Mouse (Mus musculus) ES-Bruce4 (cell line): Measurements from ENCODE around the gene Taf3. TPM values are rescaled to one million over a fixed set of nuclear protein-coding genes. Genes with fewer than 3 reads are reported as not detected.

ENCODE experiments used
- H3K27ac ChIP-seq: 2 replicates; pipeline ENCODE4 v1.5.1; 2012; ENCODE audit warnings: low read length, inconsistent platforms; ENCODE audit not compliant: insufficient read depth
- H3K27me3 ChIP-seq: 2 replicates; pipeline ENCODE4 v1.6.1; 2012; ENCODE audit warnings: mild to moderate bottlenecking, low read length, inconsistent platforms; ENCODE audit not compliant: control insufficient read depth, poor library complexity, insufficient read depth, severe bottlenecking
- H3K36me3 ChIP-seq: 2 replicates; pipeline ENCODE4 v1.6.1; 2012; ENCODE audit warnings: inconsistent platforms, mild to moderate bottlenecking, low read length, moderate library complexity; ENCODE audit not compliant: control insufficient read depth, poor library complexity, insufficient read depth, severe bottlenecking
- H3K4me1 ChIP-seq: one replicate; pipeline ENCODE4 v1.8.1; 2011; ENCODE audit warnings: low read length; ENCODE audit not compliant: control insufficient read depth, insufficient read depth
- H3K4me3 ChIP-seq: 2 replicates; pipeline ENCODE4 v1.5.1; 2011; ENCODE audit warnings: low read depth, mild to moderate bottlenecking, low read length
- H3K9ac ChIP-seq: 2 replicates; pipeline ENCODE4 v1.6.1; 2012; ENCODE audit warnings: low read depth, mild to moderate bottlenecking, inconsistent platforms; ENCODE audit not compliant: poor library complexity, severe bottlenecking
- H3K9me3 ChIP-seq: replicated peaks from 2 replicates; pipeline ENCODE4 v1.6.1; 2012; ENCODE audit warnings: mild to moderate bottlenecking, low read length, inconsistent platforms; ENCODE audit not compliant: control insufficient read depth, poor library complexity, insufficient read depth, severe bottlenecking
- CTCF ChIP-seq: IDR thresholded peaks from one replicate; pipeline ENCODE4 v1.8.1; 2011; ENCODE audit warnings: low read depth, low read length
- EP300 ChIP-seq: IDR thresholded peaks from 2 replicates; pipeline ENCODE4 v1.6.1; 2011; ENCODE audit warnings: low read depth, low read length; ENCODE audit not compliant: insufficient read depth
- POLR2A ChIP-seq: IDR thresholded peaks from one replicate; pipeline ENCODE4 v1.8.1; 2011; ENCODE audit warnings: low read length; ENCODE audit not compliant: insufficient read depth
- polyA plus RNA-seq: library from polyadenylated mRNA; stranded (reverse); fragments of >200 nt; gene quantifications from 2 replicates; pipeline ENCODE4 v1.2.4, GENCODE M21; 2011; ENCODE audit warnings: low read depth; ENCODE audit not compliant: missing spikeins, insufficient read depth, insufficient read length

Taf3 gene
- polyA plus RNA-seq, 1 experiment = 15.5 TPM

DNA sequence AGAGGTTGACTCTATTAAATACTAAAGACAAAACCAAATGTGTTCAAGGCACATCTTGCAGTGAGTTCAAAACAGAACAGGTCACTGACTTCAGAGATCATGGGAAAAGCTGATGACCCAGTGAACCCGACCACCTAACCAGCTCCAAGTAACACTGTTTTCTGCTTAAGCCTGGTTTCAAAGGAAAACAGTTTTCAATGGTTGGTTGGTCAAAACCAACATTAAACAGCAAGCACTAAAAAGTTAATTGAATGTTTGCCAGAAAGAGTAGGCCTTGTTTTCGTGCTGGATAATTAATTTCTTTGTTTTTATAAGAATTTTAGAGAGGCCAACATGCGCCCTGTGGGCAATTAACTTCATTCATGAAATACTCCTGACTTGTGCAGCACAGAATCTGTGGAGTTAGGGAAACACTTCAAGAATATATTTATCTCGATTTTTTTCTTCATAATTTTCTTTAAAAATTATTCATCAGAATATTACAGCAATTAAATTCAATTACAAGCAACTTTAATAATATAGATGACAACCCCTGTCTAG is 57.6 kb downstream of the Taf3 start:
- no peaks in the 10 kb centered on the region for H3K4me1 ChIP-seq
- no peak overlapping the region for H3K27ac ChIP-seq
- no peak overlapping the region for H3K9ac ChIP-seq
- no peaks in the 10 kb centered on the region for H3K27me3 ChIP-seq
- H3K9me3 ChIP-seq = no peaks in the 10 kb centered on the region
- H3K4me3 ChIP-seq = no peak overlapping the region
- H3K36me3 ChIP-seq = no peaks in the 10 kb centered on the region
- TF ChIP-seq CTCF (no peak), POLR2A (no peak), EP300 (no peak)

DNA sequence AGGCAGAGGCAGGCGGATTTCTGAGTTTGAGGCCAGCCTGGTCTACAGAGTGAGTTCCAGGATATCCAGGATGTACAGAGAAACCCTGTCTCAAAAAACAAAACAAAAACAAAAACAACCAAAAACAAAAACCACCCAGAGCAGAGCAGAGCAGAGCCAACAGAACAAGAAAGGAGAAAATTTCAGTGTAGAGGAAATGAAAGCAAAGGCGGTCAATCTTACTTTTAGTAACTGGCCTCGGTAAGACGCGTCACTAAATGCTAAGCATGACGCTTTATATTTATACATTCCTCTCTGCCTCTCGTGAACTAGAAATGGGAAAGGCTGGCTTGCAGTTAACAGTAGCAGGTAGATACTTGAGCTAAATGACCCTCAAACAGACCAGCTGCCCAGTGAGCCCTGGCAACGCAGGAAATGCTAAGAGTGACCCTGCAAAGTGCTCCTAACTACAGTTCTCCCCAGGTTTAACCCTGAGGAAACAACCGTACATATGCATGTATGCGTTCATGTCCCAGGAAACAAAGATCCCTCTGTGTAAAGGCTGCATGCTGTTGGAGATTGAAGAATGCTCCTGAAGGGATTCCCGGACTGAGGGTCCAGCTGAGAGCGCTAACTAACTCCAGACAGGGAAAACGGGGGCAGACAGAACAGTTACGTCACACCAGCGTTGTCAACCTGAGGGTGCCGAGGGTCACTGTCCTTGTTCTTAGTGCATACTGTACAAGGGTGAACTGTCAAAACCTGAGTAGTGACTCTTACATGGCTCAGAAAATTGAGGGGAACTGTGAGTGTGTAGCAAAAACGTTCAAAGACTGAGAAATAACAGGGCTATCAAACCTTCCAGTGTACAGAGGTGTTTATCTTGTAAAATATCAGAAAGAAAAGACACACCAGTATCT is 58.5 kb downstream of the Taf3 start:
- no peaks in the 10 kb centered on the region for H3K36me3 ChIP-seq
- H3K4me1 ChIP-seq = no peaks in the 10 kb centered on the region
- no peaks in the 10 kb centered on the region for H3K27me3 ChIP-seq
- H3K4me3 ChIP-seq = no peak overlapping the region
- no peaks in the 10 kb centered on the region for H3K9me3 ChIP-seq
- H3K27ac ChIP-seq = no peak overlapping the region
- no peak for TF ChIP-seq EP300
- no peak for TF ChIP-seq POLR2A
- TF ChIP-seq CTCF = no peak
- H3K9ac ChIP-seq = no peak overlapping the region

- TF ChIP-seq CTCF (no peak), POLR2A (no peak), EP300 (no peak)
- Histone ChIP-seq H3K36me3 (no peaks in the 10 kb centered on the region), H3K27ac (no peak overlapping the region)
Observed at GRCm38 (mm10) chr2:9988290-9988689, 60.1 kb downstream of the Taf3 start.

GRCm38 (mm10) chr2:9985979-9986447 is 62.4 kb downstream of the Taf3 start:
- H3K4me3 ChIP-seq = no peak overlapping the region
- H3K9me3 ChIP-seq = no peaks in the 10 kb centered on the region
- no peaks in the 10 kb centered on the region for H3K36me3 ChIP-seq
- H3K27me3 ChIP-seq = no peaks in the 10 kb centered on the region
- H3K4me1 ChIP-seq = no peaks in the 10 kb centered on the region
- TF ChIP-seq CTCF = no peak
- no peak for TF ChIP-seq EP300
- TF ChIP-seq POLR2A = no peak
- H3K9ac ChIP-seq = no peak overlapping the region
- H3K27ac ChIP-seq = no peak overlapping the region

More at GRCm38 (mm10) chr2:9988290-9988689, 60.1 kb downstream of the Taf3 start:
- Histone ChIP-seq H3K9me3 (no peaks in the 10 kb centered on the region), H3K4me3 (no peak overlapping the region), H3K4me1 (no peaks in the 10 kb centered on the region), H3K9ac (no peak overlapping the region), H3K27me3 (no peaks in the 10 kb centered on the region)

DNA sequence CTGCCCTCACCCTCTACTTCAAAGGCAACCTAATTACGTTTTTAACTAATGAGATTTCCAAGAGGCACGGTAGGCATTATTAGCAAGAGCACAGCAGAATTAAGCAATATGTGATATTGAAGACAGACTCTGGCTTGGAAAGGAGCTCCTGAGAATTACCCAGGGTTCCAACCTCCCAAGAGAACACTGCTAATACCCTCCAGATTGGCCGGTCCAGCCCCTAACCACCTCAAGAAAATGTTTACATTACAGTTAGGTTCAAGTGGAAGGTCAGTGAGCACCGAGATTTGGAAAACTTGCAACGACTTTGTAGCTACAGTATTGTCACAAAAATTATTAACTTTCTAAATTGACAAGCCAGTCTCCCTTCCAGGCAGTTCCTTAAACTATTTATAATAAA is 66.0 kb downstream of the Taf3 start:
- Histone ChIP-seq H3K36me3 (no peaks in the 10 kb centered on the region), H3K9me3 (no peaks in the 10 kb centered on the region), H3K27ac (no peak overlapping the region), H3K27me3 (no peaks in the 10 kb centered on the region), H3K4me1 (no peaks in the 10 kb centered on the region), H3K4me3 (no peak overlapping the region), H3K9ac (no peak overlapping the region)
- TF ChIP-seq EP300 (no peak), POLR2A (no peak), CTCF (no peak)

DNA sequence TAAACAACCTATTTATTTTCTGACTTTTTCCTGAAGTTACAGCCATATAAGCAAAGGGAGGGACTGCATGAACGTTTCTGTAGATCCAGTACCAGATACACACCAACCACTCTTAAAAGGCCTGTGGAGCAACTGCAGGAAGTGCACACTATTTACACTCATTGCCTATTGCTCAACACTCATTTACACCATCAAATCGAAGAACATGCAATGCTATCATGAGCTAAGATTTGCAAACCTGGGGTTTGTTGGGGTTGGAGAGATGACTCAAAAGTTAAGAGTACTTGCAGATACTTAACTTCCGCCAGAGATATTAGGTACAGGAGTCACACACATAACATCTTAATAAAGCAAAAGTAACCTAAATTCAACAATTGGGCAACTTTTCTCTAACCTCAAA is 76.5 kb downstream of the Taf3 start:
- TF ChIP-seq CTCF (no peak), EP300 (no peak), POLR2A (no peak)
- H3K4me1 ChIP-seq = no peaks in the 10 kb centered on the region
- H3K27me3 ChIP-seq = no peaks in the 10 kb centered on the region
- H3K36me3 ChIP-seq = no peaks in the 10 kb centered on the region
- no peak overlapping the region for H3K9ac ChIP-seq
- no peak overlapping the region for H3K4me3 ChIP-seq
- no peak overlapping the region for H3K27ac ChIP-seq
- H3K9me3 ChIP-seq = no peaks in the 10 kb centered on the region
